Mouse (Mus musculus) kidney, adult 2 months (tissue): ENCODE data around the gene Zbtb25.

Experiments
- CTCF ChIP-seq: fragments of 200-500 bp; conservative IDR thresholded peaks from 2 replicates; pipeline ENCODE4 v1.5.1; 2011; ENCODE audit warnings: low read depth, mild to moderate bottlenecking, control low read depth, low read length, moderate library complexity, mixed read lengths; ENCODE audit not compliant: insufficient read depth, insufficient read length
- POLR2A ChIP-seq: fragments of 200-500 bp; IDR thresholded peaks from one replicate; pipeline ENCODE4 v1.6.1; 2011; ENCODE audit warnings: low read depth, low read length, control low read depth

DNA sequence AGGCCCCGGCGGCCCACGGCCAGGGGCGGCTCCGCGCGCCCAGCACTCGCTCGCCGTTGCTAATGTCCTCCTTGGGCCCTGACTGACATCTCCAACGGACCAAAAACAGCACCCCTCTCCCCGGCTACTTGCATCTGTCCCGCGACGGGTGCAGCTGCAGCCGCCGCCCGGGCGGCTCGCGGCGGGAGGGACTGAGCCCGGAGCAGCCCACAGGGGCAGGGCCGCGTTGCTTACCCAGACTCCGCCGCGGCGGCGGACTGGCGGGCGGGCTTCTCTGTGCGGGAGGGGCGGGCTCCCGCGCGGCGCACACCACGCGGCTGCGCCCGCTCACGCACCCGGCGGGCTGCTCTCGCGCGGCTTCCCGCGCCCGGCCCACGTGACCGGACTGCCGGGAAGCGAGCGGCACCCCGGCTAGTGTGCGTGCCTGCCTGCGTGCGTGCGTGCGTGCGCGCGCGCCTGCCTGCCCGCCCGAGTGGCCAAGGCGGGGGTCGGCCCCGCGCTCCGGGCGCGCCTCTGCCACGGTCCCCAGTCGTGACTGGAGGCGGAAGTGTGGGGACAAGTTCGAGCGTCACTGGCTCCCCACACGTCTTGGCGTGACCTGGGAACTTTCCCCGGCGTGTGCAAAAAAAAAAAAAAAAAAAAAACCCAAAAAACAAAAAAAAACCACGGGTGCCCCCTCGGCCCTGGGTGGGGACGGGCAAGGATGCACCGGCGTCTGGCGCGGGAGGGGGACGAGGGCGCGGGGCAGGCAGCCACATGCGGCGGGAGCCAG is at the start of gene Zbtb25:
- no peak for TF ChIP-seq POLR2A
- no peak for TF ChIP-seq CTCF
